Mouse (Mus musculus) mesoderm, embryonic 11.5 days (tissue): Measurements from ENCODE around the gene Olfr1278.
"Not testable (repeated sequence)": the region's sequence is repeated elsewhere in the genome, so short reads cannot be mapped to it uniquely, and the experiment has no call there.

Source experiments
- DNase-seq: peaks from one replicate; pipeline ENCODE4 v3.0.0-alpha.2; 2012; ENCODE audit warnings: low read depth, low spot score

Gene Olfr1278

GRCm38 (mm10) chr2:111289836-111290235 lies at the start of gene Olfr1278:
Gene Olfr1278 (plus strand): TSS chr2:111290136.
- no peak for DNase-seq

DNA sequence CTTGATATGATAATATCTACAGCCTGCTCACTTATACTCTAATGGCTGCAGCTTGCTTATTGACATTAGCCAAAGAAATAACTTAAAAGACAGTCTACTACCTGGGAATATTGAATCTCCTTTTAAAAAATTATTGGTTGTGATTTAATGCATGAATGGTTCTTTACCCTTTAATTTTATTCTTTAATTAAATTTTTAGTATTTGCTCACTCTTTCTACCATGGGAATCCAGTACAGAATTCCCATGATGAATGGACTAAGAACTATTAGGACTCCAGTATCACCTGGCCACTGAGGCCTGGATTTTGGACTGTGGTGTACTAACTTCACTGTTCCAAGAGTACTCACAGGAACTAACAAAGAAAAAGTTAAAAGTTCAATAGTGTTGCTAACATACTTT lies 35.7 kb upstream of the Olfr1278 start, which contains the start of gene Olfr1276:
Gene Olfr1276 (plus strand): TSS at position 301 of the 400 bp plus-strand sequence.
- DNase-seq, result no peak

- DNase-seq, result no peak
Measured at GRCm38 (mm10) chr2:111274006-111274405, 15.9 kb upstream of the Olfr1278 start, which contains the start of gene Olfr1277. Gene Olfr1277 (minus strand): TSS chr2:111274106.

DNA sequence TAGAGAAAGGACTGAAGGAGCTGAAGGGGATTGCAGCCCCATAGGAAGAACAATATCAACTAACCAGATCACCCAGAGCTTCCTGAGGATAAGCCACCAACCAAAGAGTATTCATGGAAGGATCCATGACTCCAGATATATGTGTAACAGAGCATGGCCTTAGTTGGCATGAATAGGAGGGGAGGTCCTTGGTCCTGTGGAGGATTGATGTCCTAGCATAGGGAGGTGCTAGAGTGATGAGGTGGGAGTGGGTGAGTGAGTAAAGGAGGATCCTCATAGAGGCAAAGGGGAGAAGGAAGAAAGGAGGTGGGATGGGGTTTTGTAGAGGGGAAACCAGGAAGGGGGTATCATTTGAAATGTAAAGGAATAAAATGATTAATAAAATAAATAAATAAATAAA lies 8.6 kb downstream of the Olfr1278 start:
- DNase-seq, result no peak

- DNase-seq, result no peak
Measured at GRCm38 (mm10) chr2:111300374-111300773, 10.4 kb downstream of the Olfr1278 start, which contains the start of gene Olfr1279. Gene Olfr1279 (plus strand): TSS chr2:111300635.

GRCm38 (mm10) chr2:111313717-111314116 lies 23.8 kb downstream of the Olfr1278 start, which contains the start of gene Olfr1280:
Gene Olfr1280 (plus strand): TSS chr2:111314017.
- DNase-seq, result no peak

DNA sequence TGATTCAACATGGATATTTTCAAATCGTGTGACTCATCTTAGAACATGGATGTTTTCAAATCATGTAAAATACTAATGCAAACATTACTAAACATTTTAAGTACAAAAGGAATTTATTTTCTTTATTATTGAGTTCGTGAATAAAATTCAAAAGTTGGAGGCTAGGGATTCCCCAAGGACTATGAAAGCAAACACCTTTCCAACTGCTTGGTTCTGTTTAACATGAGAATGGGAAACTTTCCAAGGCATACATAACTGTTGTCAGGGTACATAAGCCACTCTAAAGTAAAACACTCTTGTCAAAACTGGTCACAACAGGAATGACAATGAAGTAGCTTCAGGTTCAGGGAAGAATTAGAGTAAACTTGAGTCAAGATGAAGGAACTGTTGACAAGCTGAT lies 36.3 kb downstream of the Olfr1278 start, which contains the start of gene Olfr1281:
Gene Olfr1281 (plus strand): TSS at position 301 of the 400 bp plus-strand sequence.
- no peak for DNase-seq

DNA sequence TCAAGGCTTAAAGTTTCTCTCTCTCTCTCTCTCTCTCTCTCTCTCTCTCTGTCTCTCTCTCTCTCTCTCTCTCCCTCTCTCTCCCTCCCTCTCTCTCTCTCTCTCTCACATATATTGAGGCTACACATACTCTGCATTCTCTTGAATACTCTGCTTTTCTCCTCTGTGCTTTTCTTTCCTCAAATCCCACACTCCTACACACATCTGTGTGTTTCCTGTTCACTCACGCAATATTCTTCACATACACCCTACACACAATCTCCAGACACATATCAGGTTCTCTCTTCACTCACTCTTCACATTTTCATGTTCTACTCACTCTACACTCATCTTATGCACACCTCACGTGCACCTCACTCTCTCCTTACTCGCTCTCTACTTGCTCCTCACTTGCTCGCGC lies 43.8 kb downstream of the Olfr1278 start:
- not testable (repeated sequence) for DNase-seq

- DNase-seq, result no peak
Measured at GRCm38 (mm10) chr2:111335976-111336375, 46.0 kb downstream of the Olfr1278 start, which contains the start of gene Olfr1282. Gene Olfr1282 (minus strand): TSS chr2:111336076.
